Mouse (Mus musculus) kidney, adult 11 months (tissue): ENCODE results near the gene Gm30302.

ENCODE experiments used
- DNase-seq: peaks from one replicate; pipeline ENCODE4 v3.0.0; 2022

Gene Gm30302

DNA sequence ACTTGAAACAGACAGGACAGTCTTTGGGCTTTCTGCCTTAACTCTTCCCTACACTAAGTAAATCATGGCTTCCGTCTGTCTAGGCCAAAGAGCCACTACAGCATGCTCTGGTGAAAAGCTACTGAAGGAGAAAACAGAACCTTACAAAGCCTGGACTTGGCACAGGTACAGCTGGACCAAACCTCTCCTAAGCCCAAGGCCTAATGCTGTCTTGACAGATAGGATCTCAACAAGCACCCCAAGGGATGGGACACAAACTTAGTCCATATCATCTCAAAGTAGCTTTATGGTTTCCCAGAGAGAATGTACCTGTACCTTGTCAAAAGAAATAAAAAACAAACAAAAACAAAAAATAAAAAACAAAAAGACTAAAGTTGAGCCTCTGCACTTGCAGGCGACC is 62.4 kb downstream of the Gm30302 start:
- no peak for DNase-seq
